Mouse (Mus musculus) CH12.LX (cell line): ENCODE data around the gene Hspbp1. TPM values are rescaled to one million over a fixed set of nuclear protein-coding genes. Genes with fewer than 3 reads are reported as not detected.

ENCODE experiments used
- DNase-seq: peaks from one replicate; pipeline ENCODE4 v3.0.0-alpha.2; 2013; ENCODE audit errors: extremely low read depth
- H3K27ac ChIP-seq: 2 replicates; pipeline ENCODE4 v1.5.1; 2012; ENCODE audit warnings: low read depth, mild to moderate bottlenecking, control low read depth, moderate library complexity; ENCODE audit not compliant: insufficient read depth
- H3K27me3 ChIP-seq: replicated peaks from 2 replicates; pipeline ENCODE3; 2012; ENCODE audit warnings: inconsistent platforms
- H3K36me3 ChIP-seq, 2 experiments: replicated peaks in 1 of 2; 2 replicates each; pipeline versions ENCODE3 to v1.6.1; 2012; ENCODE audit warnings: inconsistent platforms in 1 of 2, low read length in 1 of 2, mild to moderate bottlenecking in 1 of 2, mixed read lengths in 1 of 2, moderate library complexity in 1 of 2; ENCODE audit not compliant: control insufficient read depth in 1 of 2, insufficient read depth in 1 of 2
- H3K4me1 ChIP-seq, 2 experiments: 2 replicates each; pipeline ENCODE4 v1.6.1; 2012; ENCODE audit warnings: inconsistent platforms in 1 of 2, moderate library complexity in 1 of 2; ENCODE audit not compliant: insufficient read depth in 2 of 2, control insufficient read depth in 1 of 2
- H3K4me2 ChIP-seq: 2 replicates; pipeline ENCODE4 v1.6.1; 2012; ENCODE audit warnings: low read depth, mild to moderate bottlenecking, control low read depth; ENCODE audit not compliant: poor library complexity, insufficient read depth, severe bottlenecking
- H3K4me3 ChIP-seq, 3 experiments: fragments of 150-350 bp in 1 of 3; sonication (generic) in 1 of 3; replicated peaks in 1 of 3; 2 replicates each; pipeline versions ENCODE3 to v1.5.1; 2011 to 2012; ENCODE audit warnings: low read depth in 2 of 3, low read length in 2 of 3, mild to moderate bottlenecking in 2 of 3, moderate library complexity in 2 of 3, control low read depth in 1 of 3, improper control_type of control experiment in 1 of 3, inconsistent platforms in 1 of 3, mixed read lengths in 1 of 3; ENCODE audit not compliant: poor library complexity in 1 of 3
- H3K79me2 ChIP-seq: replicated peaks from 2 replicates; pipeline ENCODE4 v1.6.1; 2012; ENCODE audit warnings: mild to moderate bottlenecking, moderate library complexity; ENCODE audit not compliant: control insufficient read depth, poor library complexity, insufficient read depth, severe bottlenecking; ENCODE audit errors: extremely low read depth
- H3K9ac ChIP-seq: 2 replicates; pipeline ENCODE4 v1.6.1; 2012; ENCODE audit warnings: low read depth, mild to moderate bottlenecking, control low read depth, moderate library complexity; ENCODE audit not compliant: insufficient read depth
- H3K9me3 ChIP-seq: replicated peaks from 2 replicates; pipeline ENCODE3; 2012; ENCODE audit warnings: low read length, inconsistent platforms, mixed read lengths
- BHLHE40 ChIP-seq: IDR thresholded peaks from 2 replicates; pipeline ENCODE4 v1.6.1; 2011; ENCODE audit warnings: mild to moderate bottlenecking, low read depth, low read length, improper control_type of control experiment
- CTCF ChIP-seq, 2 experiments: IDR thresholded peaks in 1 of 2; conservative IDR thresholded peaks in 1 of 2; 2 replicates each; pipeline ENCODE4 v1.5.1; 2011 to 2012; ENCODE audit warnings: low read depth in 2 of 2, low read length in 2 of 2, improper control_type of control experiment in 1 of 2, inconsistent platforms in 1 of 2, mild to moderate bottlenecking in 1 of 2, moderate library complexity in 1 of 2
- E2F4 ChIP-seq: IDR thresholded peaks from 2 replicates; pipeline ENCODE4 v1.6.1; 2011; ENCODE audit warnings: low read depth, low read length, improper control_type of control experiment; ENCODE audit not compliant: insufficient replicate concordance
- ELF1 ChIP-seq: IDR thresholded peaks from 2 replicates; pipeline ENCODE4 v1.6.1; 2014; ENCODE audit warnings: low read depth, mild to moderate bottlenecking, inconsistent platforms, low read length, improper control_type of control experiment
- EP300 ChIP-seq: IDR thresholded peaks from 2 replicates; pipeline ENCODE4 v1.6.1; 2011; ENCODE audit warnings: low read length, improper control_type of control experiment
- HCFC1 ChIP-seq: IDR thresholded peaks from 2 replicates; pipeline ENCODE4 v1.6.1; 2012; ENCODE audit warnings: low read depth, mild to moderate bottlenecking, inconsistent platforms, low read length, improper control_type of control experiment
- JUN ChIP-seq: IDR thresholded peaks from 2 replicates; pipeline ENCODE4 v1.6.1; 2011; ENCODE audit warnings: low read depth, mild to moderate bottlenecking, low read length, improper control_type of control experiment, moderate library complexity; ENCODE audit not compliant: insufficient read depth
- KAT2A ChIP-seq: IDR thresholded peaks from 2 replicates; pipeline ENCODE4 v1.6.1; 2012; ENCODE audit warnings: low read length, improper control_type of control experiment, inconsistent platforms; ENCODE audit not compliant: insufficient replicate concordance
- MAFK ChIP-seq: IDR thresholded peaks from 2 replicates; pipeline ENCODE4 v1.6.1; 2011; ENCODE audit warnings: low read length, improper control_type of control experiment; ENCODE audit not compliant: insufficient replicate concordance
- MAX ChIP-seq: IDR thresholded peaks from 2 replicates; pipeline ENCODE4 v1.6.1; 2011; ENCODE audit warnings: low read length, improper control_type of control experiment
- MAZ ChIP-seq: IDR thresholded peaks from 2 replicates; pipeline ENCODE4 v1.6.1; 2012; ENCODE audit warnings: low read depth, mild to moderate bottlenecking, inconsistent platforms, low read length, improper control_type of control experiment, moderate library complexity
- MEF2A ChIP-seq: IDR thresholded peaks from 2 replicates; pipeline ENCODE4 v1.6.1; 2014; ENCODE audit warnings: low read depth, mild to moderate bottlenecking, inconsistent platforms, low read length, improper control_type of control experiment, borderline replicate concordance
- MXI1 ChIP-seq: IDR thresholded peaks from 2 replicates; pipeline ENCODE4 v1.6.1; 2011; ENCODE audit warnings: mild to moderate bottlenecking, low read depth, low read length, improper control_type of control experiment
- MYC ChIP-seq: IDR thresholded peaks from 2 replicates; pipeline ENCODE4 v1.6.1; 2011; ENCODE audit warnings: low read depth, mild to moderate bottlenecking, improper control_type of control experiment, low read length
- NELFE ChIP-seq: IDR thresholded peaks from 2 replicates; pipeline ENCODE4 v1.6.1; 2011; ENCODE audit warnings: low read depth, low read length, improper control_type of control experiment
- NRF1 ChIP-seq: IDR thresholded peaks from 2 replicates; pipeline ENCODE4 v1.6.1; 2014; ENCODE audit warnings: low read depth, mild to moderate bottlenecking, inconsistent platforms, low read length, improper control_type of control experiment, moderate library complexity
- POLR2A ChIP-seq: IDR thresholded peaks from 2 replicates; pipeline ENCODE4 v1.6.1; 2011; ENCODE audit warnings: low read depth, mild to moderate bottlenecking, improper control_type of control experiment, low read length
- POLR2AphosphoS2 ChIP-seq: IDR thresholded peaks from 2 replicates; pipeline ENCODE4 v1.6.1; 2011; ENCODE audit warnings: low read depth, low read length, improper control_type of control experiment
- RAD21 ChIP-seq: IDR thresholded peaks from 2 replicates; pipeline ENCODE4 v1.6.1; 2011; ENCODE audit warnings: low read depth, mild to moderate bottlenecking, low read length, improper control_type of control experiment, moderate library complexity
- SIN3A ChIP-seq: IDR thresholded peaks from 2 replicates; pipeline ENCODE4 v1.6.1; 2012; ENCODE audit warnings: low read length, improper control_type of control experiment, inconsistent platforms
- TBP ChIP-seq: conservative IDR thresholded peaks from 2 replicates; pipeline ENCODE4 v1.6.1; 2011; ENCODE audit warnings: low read depth, low read length, improper control_type of control experiment
- TCF12 ChIP-seq: IDR thresholded peaks from 2 replicates; pipeline ENCODE4 v1.6.1; 2014; ENCODE audit warnings: low read depth, mild to moderate bottlenecking, inconsistent platforms, low read length, improper control_type of control experiment
- ZC3H11A ChIP-seq: IDR thresholded peaks from 2 replicates; pipeline ENCODE4 v1.6.1; 2012; ENCODE audit warnings: low read depth, mild to moderate bottlenecking, inconsistent platforms, low read length, improper control_type of control experiment
- ZMIZ1 ChIP-seq: IDR thresholded peaks from 2 replicates; pipeline ENCODE4 v1.6.1; 2012; ENCODE audit warnings: low read depth, mild to moderate bottlenecking, inconsistent platforms, low read length, improper control_type of control experiment
- dilution Hi-C: fragments of 300-500 bp; cut with MboI; formaldehyde crosslinking; loops from 2 replicates; pipeline ENCODE4 v1.14.3; 2020; ENCODE audit warnings: low sequenced_read_pairs; ENCODE audit not compliant: extremely low pct_unique_long_range_greater_than_20kb, extremely low pct_ligation_motif_present
- in situ Hi-C: fragments of 300-500 bp; cut with MboI; formaldehyde crosslinking; loops from 3 replicates; pipeline ENCODE4 v1.14.3; 2019; ENCODE audit warnings: low sequenced_read_pairs, low pct_ligation_motif_present, low pct_unique_long_range_greater_than_20kb, mixed read lengths
- polyA plus RNA-seq: library from polyadenylated mRNA; unstranded; fragments of >175 nt; gene quantifications from 2 replicates; pipeline ENCODE4 v1.2.1, GENCODE M21; 2012; ENCODE audit warnings: low read depth; ENCODE audit not compliant: insufficient read length
- total RNA-seq, 2 experiments: library from RNA; depleted of rRNA; stranded (reverse); fragments of 300-350 nt in 1 of 2; fragments of >200 nt in 1 of 2; gene quantifications; 2 replicates each; pipeline ENCODE4 v1.2.3; 2012 to 2014

Gene Hspbp1
- 131 and 136 TPM in 2 replicates for total RNA-seq (2012; rRNA removed)
- 92.3 and 98.8 TPM in 2 replicates for total RNA-seq (2014; rRNA removed)
- polyA plus RNA-seq, result 82.7 and 90.6 TPM in 2 replicates

DNA sequence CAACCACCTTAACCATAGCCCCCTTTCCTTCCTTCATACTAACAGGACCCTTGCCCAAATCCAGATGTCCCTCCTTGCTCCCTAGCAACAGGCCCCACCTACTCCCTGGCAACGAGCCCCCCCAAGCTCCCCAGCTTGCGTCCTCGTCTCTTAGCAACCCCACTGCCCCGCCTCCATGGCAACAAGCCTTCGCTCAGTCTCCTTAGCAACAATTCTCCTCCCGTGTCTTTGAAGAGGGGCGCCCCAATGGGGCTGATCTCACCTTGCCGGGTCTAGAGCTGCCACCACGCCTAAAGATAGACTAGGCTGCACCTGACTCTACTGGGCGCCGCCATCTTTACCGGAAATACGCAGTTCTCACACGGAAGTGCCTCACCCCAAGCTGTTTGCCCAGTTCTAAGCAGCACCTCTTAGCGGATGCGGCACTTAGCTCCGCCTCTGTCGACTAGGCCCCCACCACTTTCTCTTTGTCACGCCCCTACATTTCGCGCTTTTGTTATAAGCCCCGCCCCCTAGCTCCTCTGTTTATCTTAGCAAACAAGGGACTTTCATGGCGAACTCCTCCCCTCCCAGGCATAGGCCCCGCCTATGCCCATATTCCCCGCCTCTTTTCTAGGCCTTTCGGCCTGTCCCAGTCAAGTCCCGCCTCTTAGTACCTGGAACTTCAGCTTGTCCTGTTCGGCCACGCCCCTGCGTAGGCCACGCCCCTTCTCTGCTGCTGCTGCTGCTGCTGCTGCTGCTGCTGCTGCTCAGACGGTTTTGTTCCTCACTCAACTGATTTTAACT is at the start of gene Hspbp1:
TSS of gene Hspbp1 (minus strand) at position 437 of the 786 bp plus-strand sequence.
- H3K9ac ChIP-seq, result peak within 1 kb of the TSS; percentile 44
- peak; percentile 99 for DNase-seq
- TF ChIP-seq MXI1, result peak; percentile 92
- TF ChIP-seq SIN3A, result peak; percentile 93
- TF ChIP-seq TBP, result 0 out of 2 replicates have a peak, but pooled peaks have one; percentile 39
- TF ChIP-seq HCFC1, result peak; percentile 87
- peak; percentile 88; the same call in 1 of the 2 replicates for TF ChIP-seq MYC
- TF ChIP-seq ELF1, result peak; percentile 90
- no peak for TF ChIP-seq MEF2A
- TF ChIP-seq NELFE, result peak; percentile 71
- TF ChIP-seq ZC3H11A, result no peak
- peak; percentile 55; the same call in 1 of the 2 replicates for TF ChIP-seq MAX
- TF ChIP-seq JUN, result no peak
- TF ChIP-seq BHLHE40, result peak; percentile 35
- TF ChIP-seq TCF12, result peak; percentile 59
- peak; percentile 46 for TF ChIP-seq NRF1
- peak; percentile 65 for TF ChIP-seq POLR2A
- TF ChIP-seq MAZ, result peak; percentile 87; the same call in 1 of the 2 replicates
- no peak for TF ChIP-seq MAFK
- TF ChIP-seq E2F4, result peak; percentile 54; the same call in 1 of the 2 replicates
- peaks cover 22 to 25% of the 10 kb centered on the region in 2 experiments for H3K36me3 ChIP-seq
- peaks cover 0 to 18% of the 10 kb centered on the region in 2 experiments; a peak in 2 of 4 replicates for H3K4me1 ChIP-seq
- H3K4me3 ChIP-seq, result peak within 1 kb of the TSS; percentile 80 to 97 (median 91)
- peaks cover 3% of the 10 kb centered on the region; the same call in 1 of the 2 replicates for H3K79me2 ChIP-seq
- H3K4me2 ChIP-seq, result peak within 1 kb of the TSS; percentile 78
- dilution Hi-C loops (no loop called here), in situ Hi-C loops (no loop called here)
- H3K9me3 ChIP-seq, result no peaks in the 10 kb centered on the region
- no peaks in the 10 kb centered on the region for H3K27me3 ChIP-seq
- H3K27ac ChIP-seq, result peak within 1 kb of the TSS; percentile 13

DNA sequence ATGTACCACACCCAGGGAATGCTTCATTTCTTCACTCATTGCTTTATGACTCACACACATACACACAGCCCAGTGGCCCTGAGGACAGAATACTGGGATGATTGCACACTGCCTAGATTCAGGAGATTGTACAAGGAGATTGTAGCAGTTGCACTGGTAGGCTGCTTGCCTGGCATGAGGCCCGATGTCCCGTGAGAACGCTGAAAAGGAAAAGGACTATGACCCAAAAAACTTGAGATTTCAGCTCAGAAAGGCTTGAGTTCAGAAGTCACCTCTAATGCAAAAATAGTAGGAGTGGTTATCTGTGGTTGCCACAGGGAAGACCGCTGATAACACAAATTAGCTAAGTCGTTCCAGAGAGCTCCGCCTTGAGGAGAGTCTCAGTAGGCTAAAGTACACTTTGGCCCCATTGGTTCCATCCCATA is 48.1 kb upstream of the Hspbp1 start:
- no peak overlapping the region for H3K9ac ChIP-seq
- in situ Hi-C loops (no loop called here), dilution Hi-C loops (no loop called here)
- no peaks in the 10 kb centered on the region for H3K9me3 ChIP-seq
- no peak for DNase-seq
- no peak overlapping the region for H3K4me2 ChIP-seq
- H3K4me1 ChIP-seq, result peaks cover 0 to 5% of the 10 kb centered on the region in 2 experiments; a peak in 3 of 4 replicates
- H3K79me2 ChIP-seq, result no peaks in the 10 kb centered on the region
- no peak overlapping the region for H3K27ac ChIP-seq
- TF ChIP-seq KAT2A, result no peak
- TF ChIP-seq EP300, result no peak
- TF ChIP-seq ZMIZ1, result no peak
- no peak for TF ChIP-seq NELFE
- TF ChIP-seq MEF2A, result no peak
- TF ChIP-seq CTCF (conservative IDR thresholded peaks at IDR 0.05 in 1 of 2, IDR thresholded peaks at IDR 0.05 in 1 of 2; ENCODE audit: low read depth in 2 of 2, low read length in 2 of 2), result no peak
- no peak for TF ChIP-seq ZC3H11A
- no peak for TF ChIP-seq POLR2A
- no peak for TF ChIP-seq POLR2AphosphoS2
- no peak for TF ChIP-seq TCF12
- no peak for TF ChIP-seq RAD21
- H3K4me3 ChIP-seq, result no peak overlapping the region
- H3K27me3 ChIP-seq, result no peaks in the 10 kb centered on the region
- no peaks in the 10 kb centered on the region for H3K36me3 ChIP-seq
